Comparison of ENCODE assay signal across 9 mouse cellular contexts in the genomic region with DNA sequence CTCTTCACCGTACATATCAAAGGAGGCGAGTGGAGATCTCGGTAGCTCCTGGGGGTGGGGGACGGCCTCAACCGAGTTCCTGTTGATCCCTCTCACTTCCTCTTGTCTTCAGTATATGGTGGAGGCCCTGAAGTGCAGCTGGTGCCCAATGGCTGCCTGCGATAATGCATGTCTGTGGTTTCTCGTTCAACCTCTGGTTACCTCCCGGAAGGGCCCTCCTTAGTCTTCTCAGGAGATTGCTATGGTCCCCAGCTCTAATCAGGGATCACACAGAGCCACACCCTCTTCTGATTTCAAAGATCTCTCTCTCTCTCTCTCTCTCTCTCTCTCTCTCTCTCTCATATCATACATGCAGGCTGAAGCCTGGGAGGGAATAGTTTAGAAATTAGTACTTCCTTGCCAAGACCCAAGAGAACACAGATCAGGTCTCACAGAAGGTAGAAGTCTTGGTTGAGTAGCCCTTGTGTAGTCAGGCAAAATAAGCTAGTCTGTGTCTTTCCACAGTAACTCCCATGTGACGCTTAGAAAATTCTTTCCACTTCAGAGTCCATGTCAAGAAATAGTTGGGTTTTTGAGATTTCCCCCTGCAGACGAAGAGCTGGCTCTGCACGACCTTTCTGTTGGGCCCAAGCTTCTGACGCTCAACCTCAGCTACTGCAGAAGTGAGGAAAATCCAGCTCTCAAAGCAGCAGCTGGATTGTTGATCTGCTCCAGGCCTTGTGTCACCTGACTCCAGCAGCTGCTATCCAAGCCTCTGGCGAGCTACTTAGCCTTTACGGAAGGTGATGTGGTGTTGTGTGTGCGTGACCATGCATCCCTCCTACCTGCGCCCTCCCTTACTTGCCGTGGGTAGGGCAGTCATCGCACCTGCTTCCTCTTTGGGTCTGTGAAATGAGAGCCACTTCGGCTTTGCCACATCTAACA. TPM values are rescaled to one million over a fixed set of nuclear protein-coding genes. Genes with fewer than 3 reads are reported as not detected.
DNase-seq lines count a peak whose midpoint lies in the region; ATAC-seq and TF ChIP-seq lines count a peak whose summit lies in the region.
"Had no signal": no experiment of that assay in that cellular context is flagged by ENCODE, and none has a peak within 500 bp of the region (broad histone marks: within the 10 kb centered on the region; RNA-seq: fewer than 3 reads in every experiment).

No protein-coding gene starts in this region.

- peaks cover 53% of the 10 kb centered on the region for H3K4me1 ChIP-seq in G1E (ENCODE audit: insufficient read depth, low read depth, low read length)
- H3K4me1 ChIP-seq in midbrain, postnatal 0 days (ENCODE audit: insufficient read depth, low read length), result no peaks in the 10 kb centered on the region

- peak; percentile 85 to 89 for DNase-seq in B cell, adult 2 months
- peak; percentile 81 for DNase-seq in G1E (ENCODE audit: low spot score)
- peak; percentile 82 for DNase-seq in naive thymus-derived CD4-positive, alpha-beta T cell, adult 2 months (ENCODE audit: low read depth)
- no peak for DNase-seq in right cerebral cortex, postnatal 4 days
- DNase-seq in midbrain, postnatal 0 days (ENCODE audit: low spot score), result no peak
- no peak for DNase-seq in kidney, adult 18-20 months

- no peak overlapping the region for H3K4me2 ChIP-seq in midbrain, postnatal 0 days (ENCODE audit: low read depth, low read length, poor library complexity, severe bottlenecking)
- H3K4me2 ChIP-seq: neural tube, embryonic 13.5 days had no signal

- H3K9ac ChIP-seq in midbrain, postnatal 0 days (replicated peaks; ENCODE audit: low read length, poor library complexity, severe bottlenecking), result no peak overlapping the region
- H3K9ac ChIP-seq: embryonic facial prominence, embryonic 13.5 days; neural tube, embryonic 13.5 days had no signal

- H3K27me3 ChIP-seq in G1E (ENCODE audit: insufficient read depth, low read length), result no peaks in the 10 kb centered on the region; the same call in 1 of the 2 replicates
- H3K27me3 ChIP-seq in midbrain, postnatal 0 days (ENCODE audit: insufficient read depth, low read length), result no peaks in the 10 kb centered on the region
- H3K27me3 ChIP-seq: embryonic facial prominence, embryonic 13.5 days; neural tube, embryonic 13.5 days had no signal

- no peaks in the 10 kb centered on the region for H3K36me3 ChIP-seq in G1E (replicated peaks)
- no peaks in the 10 kb centered on the region for H3K36me3 ChIP-seq in midbrain, postnatal 0 days (ENCODE audit: insufficient read depth, low read length)
- H3K36me3 ChIP-seq: embryonic facial prominence, embryonic 13.5 days; neural tube, embryonic 13.5 days had no signal

- H3K27ac ChIP-seq in midbrain, postnatal 0 days (ENCODE audit: low read depth, low read length), result no peak overlapping the region
- H3K27ac ChIP-seq: embryonic facial prominence, embryonic 13.5 days had no signal

- peak; percentile 94 for ATAC-seq in G1E (ENCODE audit: extremely low read depth, insufficient number of reproducible peaks, low FRiP score, poor library complexity, severe bottlenecking)
- peak; percentile 55 for ATAC-seq in inflammation-experienced regulatory T-cells, adult 6 months
- no peak for ATAC-seq in midbrain, postnatal 0 days (ENCODE audit: low FRiP score)

- 87% methylated on average over 19 of the region's 19 CpGs for WGBS in midbrain, postnatal 0 days

- H3K4me3 ChIP-seq in G1E (ENCODE audit: low read depth, low read length), result peak overlapping the region; percentile 54; the same call in 1 of the 2 replicates
- no peak overlapping the region for H3K4me3 ChIP-seq in midbrain, postnatal 0 days (ENCODE audit: low read depth, low read length)
- H3K4me3 ChIP-seq: embryonic facial prominence, embryonic 13.5 days; neural tube, embryonic 13.5 days had no signal

- no peak for TF ChIP-seq CTCF in G1E (IDR thresholded peaks at IDR 0.05; ENCODE audit: low read depth, low read length)
- no peak for TF ChIP-seq CTCF in midbrain, postnatal 0 days (IDR thresholded peaks at IDR 0.05)

- no peaks in the 10 kb centered on the region for H3K9me3 ChIP-seq in G1E (replicated peaks)
- H3K9me3 ChIP-seq in midbrain, postnatal 0 days (ENCODE audit: low read length), result no peaks in the 10 kb centered on the region
- H3K9me3 ChIP-seq: embryonic facial prominence, embryonic 13.5 days; neural tube, embryonic 13.5 days had no signal

RNA-seq across cellular contexts. Expression of a gene that starts 22.1 kb away (rescaled TPM):
- total RNA-seq in G1E (2014; fragmentation: Nextera tagmentation), result not detected in 2 replicates
- 1.3 and 5.5 TPM in 2 replicates for total RNA-seq in G1E (2017)
- polyA plus RNA-seq in G1E (2012), result 0.05 TPM in 1 of 2 replicates, not detected in the other
- not detected for polyA plus RNA-seq in inflammation-experienced regulatory T-cells, adult 6 months (2017; shearing (Covaris generic))
- total RNA-seq in midbrain, postnatal 0 days (2014; rRNA removed), result not detected in 2 replicates
- not detected in 2 replicates for polyA plus RNA-seq in midbrain, postnatal 0 days (2015; fragmentation: Nextera tagmentation; extraction: Ambion mirVana)
- polyA plus RNA-seq: embryonic facial prominence, embryonic 13.5 days; neural tube, embryonic 13.5 days had no signal

RNA-seq across cellular contexts. Expression of a gene that starts 22.2 kb away (rescaled TPM):
- total RNA-seq in G1E (2014; fragmentation: Nextera tagmentation) (1.4 TPM in 1 of 2 replicates, not detected in the other), G1E (2017) (17.4 and 19.3 TPM in 2 replicates)
- not detected in 2 replicates for polyA plus RNA-seq in G1E (2012)
- polyA plus RNA-seq in inflammation-experienced regulatory T-cells, adult 6 months (2017; shearing (Covaris generic)), result under 1 TPM in 2 of 3 experiments, not detected in 1; 0.26 to 0.39 TPM
- total RNA-seq in midbrain, postnatal 0 days (2014; rRNA removed), result 0.66 and 0.77 TPM in 2 replicates
- 0.20 and 0.30 TPM in 2 replicates for polyA plus RNA-seq in midbrain, postnatal 0 days (2015; fragmentation: Nextera tagmentation; extraction: Ambion mirVana)
- polyA plus RNA-seq: neural tube, embryonic 13.5 days had no signal

RNA-seq across cellular contexts. Expression of a gene that starts 39.6 kb away (rescaled TPM):
- 34.4 and 36.8 TPM in 2 replicates for total RNA-seq in G1E (2014; fragmentation: Nextera tagmentation)
- 32.6 and 33.1 TPM in 2 replicates for total RNA-seq in G1E (2017)
- 0.98 and 1.6 TPM in 2 replicates for polyA plus RNA-seq in G1E (2012)
- 1 to 10 TPM in 2 of 3 experiments, not detected in 1; 1.3 to 1.8 TPM for polyA plus RNA-seq in inflammation-experienced regulatory T-cells, adult 6 months (2017; shearing (Covaris generic))
- 0.33 and 1.0 TPM in 2 replicates for total RNA-seq in midbrain, postnatal 0 days (2014; rRNA removed)
- polyA plus RNA-seq in midbrain, postnatal 0 days (2015; fragmentation: Nextera tagmentation; extraction: Ambion mirVana), result 0.25 and 0.40 TPM in 2 replicates

Comparison
In these comparisons a context has a peak if more than half of its experiments do, and no peak if none do; other contexts are left out.
1. DNase-seq: peak in B cell, adult 2 months (2 of 2), G1E (single experiment) and naive thymus-derived CD4-positive, alpha-beta T cell, adult 2 months (single experiment); none in right cerebral cortex, postnatal 4 days (single experiment), midbrain, postnatal 0 days (single experiment) and kidney, adult 18-20 months (single experiment).